In the genomic region with DNA sequence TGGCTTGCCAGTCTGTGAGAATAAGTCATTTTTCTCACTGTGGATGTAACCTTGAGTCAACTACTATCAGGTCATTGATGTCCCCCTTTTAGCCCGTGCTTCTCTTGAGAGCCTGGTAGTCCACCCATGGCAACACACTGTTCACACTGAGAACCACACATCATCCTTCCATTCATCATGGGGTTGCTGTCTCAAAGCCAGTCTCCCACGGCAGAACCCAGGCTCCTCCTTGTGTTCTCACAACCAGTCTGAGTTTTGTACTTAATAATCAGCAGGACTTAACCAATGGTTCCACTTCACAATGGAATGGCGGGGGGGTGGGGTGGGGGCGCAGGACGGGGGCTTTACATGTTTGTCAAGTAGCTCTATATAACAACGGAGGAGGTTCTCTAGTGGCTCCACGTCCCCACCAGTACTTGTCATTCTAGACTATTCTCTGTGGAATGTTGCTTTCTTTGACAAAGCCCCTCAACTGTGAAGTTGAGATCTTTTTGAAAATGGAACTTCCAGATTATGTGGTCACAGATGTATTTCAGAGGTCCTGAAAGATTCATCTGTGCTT, we compare ENCODE assay signal across 41 mouse cellular contexts. TPM values are rescaled to one million over a fixed set of nuclear protein-coding genes. Genes with fewer than 3 reads are reported as not detected.
"Had no signal": no experiment of that assay in that cellular context is flagged by ENCODE, and none has a peak within 500 bp of the region (broad histone marks: within the 10 kb centered on the region; RNA-seq: fewer than 3 reads in every experiment).

No protein-coding gene starts in this region.

RNA-seq across cellular contexts. Expression of a gene that starts 6.9 kb away (rescaled TPM):
- total RNA-seq: heart, postnatal 10 days; heart, postnatal 14 days; heart, postnatal 25 days; heart, postnatal 36 days; heart, postnatal 4 days; hematopoietic stem cell, adult 5-6 weeks; hindbrain, postnatal 0 days; layer of hippocampus, adult 18-20 months; layer of hippocampus, adult 2 months; layer of hippocampus, adult 8-10 months; layer of hippocampus, postnatal 10 days; layer of hippocampus, postnatal 14 days; layer of hippocampus, postnatal 25 days; layer of hippocampus, postnatal 36 days; left cerebral cortex, adult 18-20 months had no signal
- polyA plus RNA-seq: heart, embryonic 10.5 days; heart, embryonic 11.5 days; heart, embryonic 12.5 days; heart, embryonic 13.5 days; heart, embryonic 14.5 days; heart, embryonic 15.5 days; heart, embryonic 16.5 days; heart, postnatal 0 days; hindbrain, embryonic 10.5 days; hindbrain, embryonic 11.5 days; hindbrain, embryonic 12.5 days; hindbrain, embryonic 13.5 days; hindbrain, embryonic 14.5 days; hindbrain, embryonic 15.5 days; hindbrain, embryonic 16.5 days; hindbrain, postnatal 0 days; inflammation-experienced regulatory T-cells, adult 6 months; intestine, embryonic 14.5 days; intestine, embryonic 15.5 days; intestine, embryonic 16.5 days; intestine, postnatal 0 days; kidney, adult 2 months; kidney, embryonic 14.5 days; kidney, embryonic 15.5 days; kidney, embryonic 16.5 days; kidney, postnatal 0 days; large intestine, adult 2 months had no signal

RNA-seq across cellular contexts. Expression of a gene that starts 16.6 kb away (rescaled TPM):
- total RNA-seq: heart, postnatal 25 days; heart, postnatal 4 days; hindbrain, postnatal 0 days; layer of hippocampus, adult 18-20 months; layer of hippocampus, postnatal 10 days; layer of hippocampus, postnatal 14 days; layer of hippocampus, postnatal 25 days; layer of hippocampus, postnatal 36 days had no signal
- polyA plus RNA-seq: heart, embryonic 10.5 days; heart, embryonic 11.5 days; heart, embryonic 12.5 days; heart, embryonic 13.5 days; heart, embryonic 14.5 days; heart, embryonic 15.5 days; heart, embryonic 16.5 days; heart, postnatal 0 days; hindbrain, embryonic 10.5 days; hindbrain, embryonic 11.5 days; hindbrain, embryonic 12.5 days; hindbrain, embryonic 13.5 days; hindbrain, embryonic 14.5 days; hindbrain, embryonic 15.5 days; hindbrain, embryonic 16.5 days; hindbrain, postnatal 0 days; intestine, embryonic 14.5 days; intestine, embryonic 15.5 days; intestine, embryonic 16.5 days; intestine, postnatal 0 days; kidney, adult 2 months; kidney, embryonic 14.5 days; kidney, embryonic 15.5 days; kidney, embryonic 16.5 days; kidney, postnatal 0 days had no signal
